Mouse (Mus musculus) olfactory bulb, adult 2 months (tissue): ENCODE data around the gene Pced1b.

Source experiments
- CTCF ChIP-seq: fragments of 200-500 bp; IDR thresholded peaks from 2 replicates; pipeline ENCODE4 v1.5.1; 2012; ENCODE audit warnings: low read depth, mild to moderate bottlenecking, low read length, moderate library complexity; ENCODE audit not compliant: insufficient read depth
- POLR2A ChIP-seq: fragments of 200-500 bp; IDR thresholded peaks from 2 replicates; pipeline ENCODE4 v1.6.1; 2012; ENCODE audit warnings: mild to moderate bottlenecking, low read depth, low read length, moderate library complexity; ENCODE audit not compliant: insufficient read depth

DNA sequence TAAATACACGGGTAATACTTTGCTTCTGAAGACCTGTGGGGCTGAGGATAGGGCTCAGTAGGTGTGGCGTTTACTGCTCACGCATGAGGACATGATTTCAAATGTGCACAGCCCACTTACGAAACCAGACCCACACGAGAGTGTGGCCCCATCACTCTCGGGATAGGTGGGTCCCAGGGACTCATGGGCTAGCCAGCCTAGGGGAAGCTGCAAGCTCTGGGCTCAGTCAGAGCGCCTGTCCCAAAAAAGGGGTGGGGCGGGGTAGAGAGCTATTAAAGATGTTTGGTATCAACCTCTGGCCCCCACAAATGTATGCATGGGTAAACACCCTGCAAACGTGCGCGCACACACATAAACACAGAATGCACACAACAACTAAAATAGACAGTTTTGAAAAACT is 9.5 kb downstream of the Pced1b start:
- no peak for TF ChIP-seq POLR2A
- TF ChIP-seq CTCF = no peak
